Mouse (Mus musculus) lung, embryonic 16.5 days (tissue): ENCODE measurements at regions not wholly inside any gene's neighbourhood (a gene's known extent, or its start where the extent isn't known, plus 50 kb on each side); places are given as distances from the start of the nearest gene placed in this dataset.
A peak's percentile ranks its signal among the peaks of the same experiment; 100 is the strongest.

Experiments used
- ATAC-seq: fragments of 200-750 bp; cut with Nextera tagmentation; 2 replicates; pipeline ENCODE4 v1.8.0; 2017; ENCODE audit warnings: low read depth, mild to moderate bottlenecking, moderate library complexity
- H3K27ac ChIP-seq: fragments of 300-500 bp; sonication (generic); 2 replicates; pipeline ENCODE4 v1.5.1; 2014; ENCODE audit warnings: mild to moderate bottlenecking, control low read depth, low read length
- H3K27me3 ChIP-seq: fragments of 300-500 bp; sonication (generic); 2 replicates; pipeline ENCODE4 v1.6.1; 2014; ENCODE audit warnings: low read depth, low read length, mixed read lengths; ENCODE audit not compliant: control insufficient read depth, insufficient read depth
- H3K36me3 ChIP-seq: fragments of 300-500 bp; sonication (generic); 2 replicates; pipeline ENCODE4 v1.6.1; 2014; ENCODE audit warnings: low read length; ENCODE audit not compliant: control insufficient read depth, insufficient read depth
- H3K4me1 ChIP-seq: fragments of 300-500 bp; sonication (generic); replicated peaks from 2 replicates; pipeline ENCODE4 v1.6.1; 2014; ENCODE audit warnings: low read length, mixed read lengths; ENCODE audit not compliant: control insufficient read depth, insufficient read depth
- H3K4me2 ChIP-seq: fragments of 300-500 bp; sonication (generic); 2 replicates; pipeline ENCODE4 v1.6.1; 2014; ENCODE audit warnings: low read depth, low read length, control low read depth
- H3K4me3 ChIP-seq: fragments of 300-500 bp; sonication (generic); 2 replicates; pipeline ENCODE4 v1.5.1; 2014; ENCODE audit warnings: mild to moderate bottlenecking, low read length, control low read depth
- H3K9ac ChIP-seq: fragments of 300-500 bp; sonication (generic); 2 replicates; pipeline ENCODE4 v1.6.1; 2014; ENCODE audit warnings: low read length, control low read depth
- H3K9me3 ChIP-seq: fragments of 300-500 bp; sonication (generic); 2 replicates; pipeline ENCODE4 v1.6.1; 2016; ENCODE audit warnings: low read length; ENCODE audit not compliant: control insufficient read depth
- WGBS: fragments of 180-500 bp; shearing (Covaris S2); extraction: QIAGEN DNeasy Blood & Tissue Kit; methylation state at CpG from one replicate; pipeline ENCODE4 v1.1.7; 2014; 5-methylcytosine and 5-hydroxymethylcytosine counted together

- Histone ChIP-seq H3K9me3 (no peaks in the 10 kb centered on the region), H3K4me3 (no peak overlapping the region; the same call in 1 of the 2 replicates), H3K36me3 (no peaks in the 10 kb centered on the region), H3K27me3 (no peaks in the 10 kb centered on the region), H3K9ac (no peak overlapping the region), H3K4me1 (peaks cover 27% of the 10 kb centered on the region), H3K27ac (0 out of 2 replicates have a peak overlapping the region, but pooled peaks have one; percentile 46), H3K4me2 (peak overlapping the region; percentile 61)
- ATAC-seq: no peak
- 15% methylated on average over 3 of the region's 3 CpGs for WGBS
These were observed 94.0 kb upstream of the Galnt15 start for GRCm38 (mm10) chr14:31934771-31935170.

- no peak for ATAC-seq
- no peak overlapping the region for H3K4me2 ChIP-seq
- peaks cover 21% of the 10 kb centered on the region for H3K4me1 ChIP-seq
- H3K27me3 ChIP-seq: no peaks in the 10 kb centered on the region
- H3K9me3 ChIP-seq: no peaks in the 10 kb centered on the region
- H3K4me3 ChIP-seq: no peak overlapping the region
- 26% methylated on average over 3 of the region's 3 CpGs for WGBS
- H3K27ac ChIP-seq: peak overlapping the region; percentile 50; the same call in 1 of the 2 replicates
- H3K36me3 ChIP-seq: no peaks in the 10 kb centered on the region
- no peak overlapping the region for H3K9ac ChIP-seq
These were observed 93.4 kb upstream of the Galnt15 start for GRCm38 (mm10) chr14:31935411-31935810.

- Histone ChIP-seq H3K4me1 (peaks cover 11% of the 10 kb centered on the region), H3K36me3 (no peaks in the 10 kb centered on the region), H3K9me3 (no peaks in the 10 kb centered on the region), H3K4me2 (no peak overlapping the region), H3K9ac (no peak overlapping the region), H3K27me3 (no peaks in the 10 kb centered on the region), H3K27ac (no peak overlapping the region), H3K4me3 (no peak overlapping the region)
- no peak for ATAC-seq
- WGBS: 67% methylated on average over 3 of the region's 3 CpGs
These were observed 92.2 kb upstream of the Galnt15 start for GRCm38 (mm10) chr14:31936581-31936980.

GRCm38 (mm10) chr14:31940900-31941299, 87.9 kb upstream of the Galnt15 start:
- Histone ChIP-seq H3K27ac (no peak overlapping the region), H3K27me3 (no peaks in the 10 kb centered on the region), H3K4me2 (no peak overlapping the region), H3K9me3 (no peaks in the 10 kb centered on the region), H3K9ac (no peak overlapping the region), H3K4me1 (peaks cover 3% of the 10 kb centered on the region; the same call in 1 of the 2 replicates), H3K4me3 (no peak overlapping the region), H3K36me3 (no peaks in the 10 kb centered on the region)
- WGBS: 85% methylated on average over 6 of the region's 6 CpGs
- no peak for ATAC-seq

GRCm38 (mm10) chr14:31942266-31942960, 86.4 kb upstream of the Galnt15 start:
- 69% methylated on average over 3 of the region's 3 CpGs for WGBS
- H3K27ac ChIP-seq: no peak overlapping the region
- no peaks in the 10 kb centered on the region for H3K27me3 ChIP-seq
- no peak overlapping the region for H3K4me2 ChIP-seq
- peaks cover 3% of the 10 kb centered on the region; the same call in 1 of the 2 replicates for H3K4me1 ChIP-seq
- no peaks in the 10 kb centered on the region for H3K9me3 ChIP-seq
- H3K4me3 ChIP-seq: no peak overlapping the region
- no peak for ATAC-seq
- no peaks in the 10 kb centered on the region for H3K36me3 ChIP-seq
- no peak overlapping the region for H3K9ac ChIP-seq

- no peaks in the 10 kb centered on the region for H3K27me3 ChIP-seq
- peaks cover 3% of the 10 kb centered on the region; the same call in 1 of the 2 replicates for H3K4me1 ChIP-seq
- H3K4me2 ChIP-seq: no peak overlapping the region
- no peak for ATAC-seq
- 64% methylated on average over 6 of the region's 6 CpGs for WGBS
- H3K27ac ChIP-seq: no peak overlapping the region
- H3K4me3 ChIP-seq: no peak overlapping the region
- H3K9me3 ChIP-seq: no peaks in the 10 kb centered on the region
- no peaks in the 10 kb centered on the region for H3K36me3 ChIP-seq
- H3K9ac ChIP-seq: no peak overlapping the region
These were observed 84.1 kb upstream of the Galnt15 start for GRCm38 (mm10) chr14:31944682-31945081.

GRCm38 (mm10) chr14:31945125-31945524, 83.7 kb upstream of the Galnt15 start:
- no peak overlapping the region for H3K4me2 ChIP-seq
- ATAC-seq: peak; percentile 79
- H3K27me3 ChIP-seq: no peaks in the 10 kb centered on the region
- peaks cover 3% of the 10 kb centered on the region; the same call in 1 of the 2 replicates for H3K4me1 ChIP-seq
- peak overlapping the region; percentile 74 for H3K27ac ChIP-seq
- no peaks in the 10 kb centered on the region for H3K9me3 ChIP-seq
- no peak overlapping the region for H3K4me3 ChIP-seq
- 14% methylated on average over 7 of the region's 7 CpGs for WGBS
- no peaks in the 10 kb centered on the region for H3K36me3 ChIP-seq
- H3K9ac ChIP-seq: no peak overlapping the region

- peak overlapping the region; percentile 76 for H3K27ac ChIP-seq
- 36% methylated on average over 1 of the region's 1 CpGs for WGBS
- peak; percentile 85 for ATAC-seq
These were observed 82.8 kb upstream of the Galnt15 start for GRCm38 (mm10) chr14:31946032-31946431.

GRCm38 (mm10) chr14:31947246-31947645, 81.5 kb upstream of the Galnt15 start:
- Histone ChIP-seq H3K36me3 (no peaks in the 10 kb centered on the region), H3K27me3 (no peaks in the 10 kb centered on the region), H3K4me2 (no peak overlapping the region), H3K9me3 (no peaks in the 10 kb centered on the region), H3K27ac (no peak overlapping the region), H3K4me3 (no peak overlapping the region), H3K9ac (no peak overlapping the region), H3K4me1 (peaks cover 6% of the 10 kb centered on the region)
- 41% methylated on average over 7 of the region's 7 CpGs for WGBS
- no peak for ATAC-seq

More at GRCm38 (mm10) chr14:31946032-31946431, 82.8 kb upstream of the Galnt15 start:
- Histone ChIP-seq H3K4me3 (no peak overlapping the region), H3K9me3 (no peaks in the 10 kb centered on the region), H3K9ac (no peak overlapping the region), H3K27me3 (no peaks in the 10 kb centered on the region), H3K4me2 (no peak overlapping the region), H3K4me1 (peaks cover 6% of the 10 kb centered on the region), H3K36me3 (no peaks in the 10 kb centered on the region)
